Mouse (Mus musculus) limb, embryonic 14.5 days (tissue): ENCODE measurements around the gene Adsl. TPM values are rescaled to one million over a fixed set of nuclear protein-coding genes. Genes with fewer than 3 reads are reported as not detected.

ENCODE experiments used
- ATAC-seq: fragments of 200-750 bp; cut with Nextera tagmentation; 2 replicates; pipeline ENCODE4 v1.8.0; 2017; ENCODE audit warnings: low read depth, moderate number of reproducible peaks, moderate TSS enrichment; ENCODE audit not compliant: low FRiP score
- DNase-seq: peaks from one replicate; pipeline ENCODE4 v3.0.0-alpha.2; 2015; ENCODE audit warnings: low spot score
- H3K27ac ChIP-seq: fragments of 300-500 bp; sonication (generic); replicated peaks from 2 replicates; pipeline ENCODE4 v1.5.1; 2014; ENCODE audit warnings: low read depth, mild to moderate bottlenecking, low read length, moderate library complexity, mixed read lengths
- H3K27me3 ChIP-seq: fragments of 300-500 bp; sonication (generic); 2 replicates; pipeline ENCODE4 v1.6.1; 2014; ENCODE audit warnings: low read length, mixed read lengths; ENCODE audit not compliant: control insufficient read depth, insufficient read depth
- H3K36me3 ChIP-seq: fragments of 300-500 bp; sonication (generic); 2 replicates; pipeline ENCODE4 v1.6.1; 2014; ENCODE audit warnings: mild to moderate bottlenecking, low read length, moderate library complexity, mixed read lengths; ENCODE audit not compliant: control insufficient read depth, insufficient read depth
- H3K4me1 ChIP-seq: fragments of 300-500 bp; sonication (generic); 2 replicates; pipeline ENCODE4 v1.6.1; 2014; ENCODE audit warnings: antibody characterized with exemption, low read length, mixed read lengths; ENCODE audit not compliant: control insufficient read depth, insufficient read depth
- H3K4me2 ChIP-seq: fragments of 300-500 bp; sonication (generic); replicated peaks from 2 replicates; pipeline ENCODE4 v1.6.1; 2014; ENCODE audit warnings: low read depth, mild to moderate bottlenecking, low read length, moderate library complexity; ENCODE audit not compliant: severe bottlenecking
- H3K4me3 ChIP-seq: fragments of 300-500 bp; sonication (generic); replicated peaks from 2 replicates; pipeline ENCODE4 v1.5.1; 2014; ENCODE audit warnings: low read length
- H3K9ac ChIP-seq: fragments of 300-500 bp; sonication (generic); 2 replicates; pipeline ENCODE4 v1.6.1; 2014; ENCODE audit warnings: mild to moderate bottlenecking, low read depth, low read length, moderate library complexity; ENCODE audit not compliant: severe bottlenecking
- H3K9me3 ChIP-seq: fragments of 300-500 bp; sonication (generic); 2 replicates; pipeline ENCODE4 v1.6.1; 2016; ENCODE audit warnings: low read length; ENCODE audit not compliant: control insufficient read depth
- POLR2A ChIP-seq: fragments of 200-500 bp; IDR thresholded peaks from 2 replicates; pipeline ENCODE4 v1.8.0; 2012; ENCODE audit warnings: inconsistent platforms, mild to moderate bottlenecking, moderate library complexity, borderline replicate concordance; ENCODE audit not compliant: insufficient read depth, insufficient read length; ENCODE audit errors: extremely low read depth
- WGBS: fragments of 180-500 bp; shearing (Covaris S2); extraction: QIAGEN DNeasy Blood & Tissue Kit; methylation state at CpG from one replicate; pipeline ENCODE4 v1.1.7; 2014; 5-methylcytosine and 5-hydroxymethylcytosine counted together
- polyA plus RNA-seq, 2 experiments: library from polyadenylated mRNA; depleted of rRNA in 1 of 2; stranded (reverse) in 1 of 2; unstranded in 1 of 2; fragments of >200 nt; fragmentation: Nextera tagmentation in 1 of 2; extraction: Ambion mirVana in 1 of 2; gene quantifications; 2 replicates each; pipeline versions ENCODE4 v1.2.1 to v1.2.3; 2012 to 2014

Gene Adsl
- polyA plus RNA-seq, 2 experiments: 101 to 114 TPM

- Histone ChIP-seq H3K4me3 (no peak overlapping the region), H3K36me3 (peaks cover 61% of the 10 kb centered on the region), H3K4me2 (no peak overlapping the region), H3K27ac (no peak overlapping the region), H3K9ac (no peak overlapping the region), H3K4me1 (no peaks in the 10 kb centered on the region), H3K9me3 (no peaks in the 10 kb centered on the region), H3K27me3 (no peaks in the 10 kb centered on the region)
- no peak for ATAC-seq
- no peak for DNase-seq
- WGBS: 84% methylated on average over 9 of the region's 9 CpGs
- no peak for TF ChIP-seq POLR2A
Observed at GRCm38 (mm10) chr15:80931345-80931960, 16.8 kb upstream of the Adsl start.

- ATAC-seq: no peak
Observed at GRCm38 (mm10) chr15:80934841-80935240, 13.4 kb upstream of the Adsl start.

GRCm38 (mm10) chr15:80936686-80937085 lies 11.6 kb upstream of the Adsl start:
- no peak overlapping the region for H3K4me2 ChIP-seq
- H3K27me3 ChIP-seq: no peaks in the 10 kb centered on the region
- 75% methylated on average over 3 of the region's 3 CpGs for WGBS
- no peaks in the 10 kb centered on the region for H3K4me1 ChIP-seq
- no peak overlapping the region for H3K27ac ChIP-seq
- no peak for TF ChIP-seq POLR2A
- peaks cover 44% of the 10 kb centered on the region for H3K36me3 ChIP-seq
- DNase-seq: no peak
- no peak overlapping the region for H3K4me3 ChIP-seq
- no peaks in the 10 kb centered on the region for H3K9me3 ChIP-seq
- ATAC-seq: no peak
- H3K9ac ChIP-seq: no peak overlapping the region

More at GRCm38 (mm10) chr15:80934841-80935240, 13.4 kb upstream of the Adsl start:
- WGBS: 90% methylated on average over 5 of the region's 5 CpGs
- Histone ChIP-seq H3K4me3 (no peak overlapping the region), H3K36me3 (peaks cover 51% of the 10 kb centered on the region), H3K27ac (no peak overlapping the region), H3K4me1 (no peaks in the 10 kb centered on the region), H3K9ac (no peak overlapping the region), H3K9me3 (no peaks in the 10 kb centered on the region), H3K27me3 (no peaks in the 10 kb centered on the region), H3K4me2 (no peak overlapping the region)
- no peak for TF ChIP-seq POLR2A
- no peak for DNase-seq

DNA sequence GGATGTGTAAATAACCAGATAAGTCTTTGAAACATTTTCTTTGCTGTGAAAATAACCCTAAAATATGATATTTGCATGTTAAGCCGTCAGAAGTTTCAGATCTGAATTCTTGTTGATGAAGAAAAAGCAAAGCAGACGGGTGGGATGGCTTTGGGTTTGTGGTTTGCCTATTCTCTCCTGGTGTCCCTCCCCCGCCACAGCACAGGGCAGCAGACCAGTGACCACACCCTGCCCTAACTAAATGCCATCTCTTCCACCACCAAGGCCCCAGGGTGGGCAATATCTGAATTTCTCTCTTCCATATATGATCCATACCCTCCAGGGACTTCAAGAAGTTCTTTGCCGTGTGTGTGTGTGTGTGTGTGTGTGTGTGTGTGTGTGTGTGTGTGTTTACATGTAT lies 9.7 kb upstream of the Adsl start:
- no peak overlapping the region for H3K9ac ChIP-seq
- no peak overlapping the region for H3K27ac ChIP-seq
- peaks cover 35% of the 10 kb centered on the region for H3K36me3 ChIP-seq
- 79% methylated on average over 4 of the region's 4 CpGs for WGBS
- no peak overlapping the region for H3K4me2 ChIP-seq
- DNase-seq: no peak
- no peaks in the 10 kb centered on the region for H3K9me3 ChIP-seq
- no peak overlapping the region for H3K4me3 ChIP-seq
- no peak for TF ChIP-seq POLR2A
- H3K27me3 ChIP-seq: no peaks in the 10 kb centered on the region
- ATAC-seq: no peak
- no peaks in the 10 kb centered on the region for H3K4me1 ChIP-seq

- H3K27ac ChIP-seq: no peak overlapping the region
- H3K9me3 ChIP-seq: no peaks in the 10 kb centered on the region
- H3K36me3 ChIP-seq: peaks cover 31% of the 10 kb centered on the region
- no peak overlapping the region for H3K4me3 ChIP-seq
- ATAC-seq: no peak
- H3K4me1 ChIP-seq: no peaks in the 10 kb centered on the region
- H3K9ac ChIP-seq: no peak overlapping the region
- no peak for DNase-seq
- 87% methylated on average over 5 of the region's 5 CpGs for WGBS
- no peak overlapping the region for H3K4me2 ChIP-seq
- H3K27me3 ChIP-seq: no peaks in the 10 kb centered on the region
- TF ChIP-seq POLR2A: no peak
Observed at GRCm38 (mm10) chr15:80939401-80939800, 8.9 kb upstream of the Adsl start.
